10 mouse cellular contexts compared by ENCODE assay signal in genomic region chr1:142441592-142441991, GRCm38 (mm10).
"Had no signal": no experiment of that assay in that cellular context is flagged by ENCODE, and none has a peak within 500 bp of the region (broad histone marks: within the 10 kb centered on the region; RNA-seq: fewer than 3 reads in every experiment).

No protein-coding gene starts in this region.

- ATAC-seq: midbrain, embryonic 13.5 days; midbrain, embryonic 15.5 days had no signal

- DNase-seq: lung, adult 18-20 months; lung, embryonic 14.5 days; lung, postnatal 10 days; lung, postnatal 36 days; right cerebral cortex, postnatal 25 days; thymus, adult 18-20 months; thymus, postnatal 14 days; thymus, postnatal 36 days had no signal
